Mouse (Mus musculus): ENCODE measurements around the gene Gpr156. TPM values are rescaled to one million over a fixed set of nuclear protein-coding genes. Genes with fewer than 3 reads are reported as not detected.

Gene Gpr156
- polyA plus RNA-seq (2014; fragmentation: Nextera tagmentation; extraction: Ambion mirVana): 0.08 TPM in 1 of 2 replicates, not detected in the other

- Histone ChIP-seq H3K27me3 (replicated peaks; ENCODE audit: control insufficient read depth, insufficient read depth, low read length) (peaks cover 28% of the 10 kb centered on the region), H3K4me2 (peak within 1 kb of the TSS; percentile 73), H3K9ac (ENCODE audit: low read depth, low read length) (peak within 1 kb of the TSS; percentile 34; the same call in 1 of the 2 replicates), H3K9me3 (ENCODE audit: control insufficient read depth, low read length) (no peaks in the 10 kb centered on the region), H3K36me3 (ENCODE audit: control insufficient read depth, insufficient read depth, low read length) (no peaks in the 10 kb centered on the region), H3K4me3 (ENCODE audit: low read depth, low read length) (peak within 1 kb of the TSS; percentile 50), H3K4me1 (replicated peaks; ENCODE audit: control insufficient read depth, insufficient read depth, low read length) (no peaks in the 10 kb centered on the region), H3K27ac (ENCODE audit: low read depth, low read length) (no peak within 1 kb of the TSS)
- WGBS: 5% methylated on average over 53 of the region's 53 CpGs
- DNase-seq (ENCODE audit: low spot score) (peak; percentile 45), ATAC-seq (replicated peaks; ENCODE audit: low FRiP score) (no peak)
These were observed at the start of gene Gpr156 for GRCm38 (mm10) chr16:37916138-37916817. TSS of gene Gpr156 (plus strand) at chr16:37916496.

DNA sequence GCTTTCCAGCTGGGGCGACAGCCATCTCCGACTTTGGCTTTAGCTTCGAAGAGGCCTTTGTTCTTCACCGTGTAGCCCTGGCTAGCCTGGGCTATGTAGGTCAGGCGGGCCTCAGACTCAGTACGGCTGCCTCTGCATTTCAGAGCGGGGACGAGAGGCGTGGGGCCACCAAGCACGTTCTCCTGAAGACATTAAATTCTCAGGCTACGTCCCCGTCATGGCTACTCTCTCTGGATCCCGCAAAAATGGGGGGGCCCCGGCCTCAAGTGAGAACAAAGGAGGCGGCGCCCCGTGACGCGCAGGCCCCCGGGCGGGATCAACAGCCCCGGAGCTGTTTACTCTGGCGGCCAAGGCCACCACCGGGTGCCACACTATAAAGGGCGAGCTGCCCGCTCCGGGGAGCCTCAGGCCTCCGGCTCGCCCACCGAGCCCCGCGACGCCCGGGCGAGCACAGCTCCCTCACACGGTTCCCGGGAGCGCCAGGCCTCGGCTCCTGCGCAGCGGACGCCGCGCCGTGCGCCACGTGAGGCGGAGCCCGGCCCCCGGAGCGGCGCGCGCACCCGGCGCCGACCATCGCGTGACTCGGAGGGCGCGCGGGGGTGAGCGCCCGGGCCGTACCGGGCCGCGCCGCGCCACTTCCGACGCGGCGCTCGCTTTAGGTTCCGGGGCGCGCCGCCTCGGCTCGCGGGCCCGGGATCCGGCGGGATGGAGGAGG, 48.3 kb upstream of the Gpr156 start, which contains the start of gene Lrrc58:
Gene Lrrc58 (plus strand): TSS at position 599 of the 715 bp plus-strand sequence.
- Histone ChIP-seq H3K9ac (ENCODE audit: low read depth, low read length) (peak within 1 kb of the TSS; percentile 97), H3K27me3 (replicated peaks; ENCODE audit: control insufficient read depth, insufficient read depth, low read length) (no peaks in the 10 kb centered on the region), H3K36me3 (ENCODE audit: control insufficient read depth, insufficient read depth, low read length) (no peaks in the 10 kb centered on the region), H3K27ac (ENCODE audit: low read depth, low read length) (peak within 1 kb of the TSS; percentile 96), H3K9me3 (ENCODE audit: control insufficient read depth, low read length) (no peaks in the 10 kb centered on the region), H3K4me2 (peak within 1 kb of the TSS; percentile 84), H3K4me3 (ENCODE audit: low read depth, low read length) (peak within 1 kb of the TSS; percentile 95), H3K4me1 (replicated peaks; ENCODE audit: control insufficient read depth, insufficient read depth, low read length) (peaks cover 21% of the 10 kb centered on the region)
- 1% methylated on average over 85 of the region's 86 CpGs for WGBS
- ATAC-seq (replicated peaks; ENCODE audit: low FRiP score) (peak; percentile 91), DNase-seq (ENCODE audit: low spot score) (peak; percentile 82)

- under 1% methylated on average over 76 of the region's 87 CpGs for WGBS
- ATAC-seq (replicated peaks; ENCODE audit: low FRiP score): peak; percentile 71
These were observed 47.5 kb upstream of the Gpr156 start for GRCm38 (mm10) chr16:37868506-37869469.

GRCm38 (mm10) chr16:37869470-37870231, 46.6 kb upstream of the Gpr156 start:
- H3K27me3 ChIP-seq (replicated peaks; ENCODE audit: control insufficient read depth, insufficient read depth, low read length): no peaks in the 10 kb centered on the region
- ATAC-seq (replicated peaks; ENCODE audit: low FRiP score) (no peak), DNase-seq (ENCODE audit: low spot score) (no peak)
- peak overlapping the region; percentile 84 for H3K4me2 ChIP-seq
- peak overlapping the region; percentile 97 for H3K9ac ChIP-seq (ENCODE audit: low read depth, low read length)
- H3K9me3 ChIP-seq (ENCODE audit: control insufficient read depth, low read length): no peaks in the 10 kb centered on the region
- no peaks in the 10 kb centered on the region for H3K36me3 ChIP-seq (ENCODE audit: control insufficient read depth, insufficient read depth, low read length)
- peaks cover 21% of the 10 kb centered on the region for H3K4me1 ChIP-seq (replicated peaks; ENCODE audit: control insufficient read depth, insufficient read depth, low read length)
- WGBS: 27% methylated on average over 4 of the region's 4 CpGs
- H3K27ac ChIP-seq (ENCODE audit: low read depth, low read length): peak overlapping the region; percentile 96
- H3K4me3 ChIP-seq (ENCODE audit: low read depth, low read length): peak overlapping the region; percentile 95

More at GRCm38 (mm10) chr16:37868506-37869469, 47.5 kb upstream of the Gpr156 start:
- H3K9ac ChIP-seq (ENCODE audit: low read depth, low read length): peak overlapping the region; percentile 97
- peak overlapping the region; percentile 96 for H3K27ac ChIP-seq (ENCODE audit: low read depth, low read length)
- no peaks in the 10 kb centered on the region for H3K9me3 ChIP-seq (ENCODE audit: control insufficient read depth, low read length)
- peak overlapping the region; percentile 95 for H3K4me3 ChIP-seq (ENCODE audit: low read depth, low read length)
- no peaks in the 10 kb centered on the region for H3K36me3 ChIP-seq (ENCODE audit: control insufficient read depth, insufficient read depth, low read length)
- H3K4me2 ChIP-seq: peak overlapping the region; percentile 84
- DNase-seq (ENCODE audit: low spot score): peak; percentile 80
- peaks cover 21% of the 10 kb centered on the region for H3K4me1 ChIP-seq (replicated peaks; ENCODE audit: control insufficient read depth, insufficient read depth, low read length)
- H3K27me3 ChIP-seq (replicated peaks; ENCODE audit: control insufficient read depth, insufficient read depth, low read length): no peaks in the 10 kb centered on the region

DNA sequence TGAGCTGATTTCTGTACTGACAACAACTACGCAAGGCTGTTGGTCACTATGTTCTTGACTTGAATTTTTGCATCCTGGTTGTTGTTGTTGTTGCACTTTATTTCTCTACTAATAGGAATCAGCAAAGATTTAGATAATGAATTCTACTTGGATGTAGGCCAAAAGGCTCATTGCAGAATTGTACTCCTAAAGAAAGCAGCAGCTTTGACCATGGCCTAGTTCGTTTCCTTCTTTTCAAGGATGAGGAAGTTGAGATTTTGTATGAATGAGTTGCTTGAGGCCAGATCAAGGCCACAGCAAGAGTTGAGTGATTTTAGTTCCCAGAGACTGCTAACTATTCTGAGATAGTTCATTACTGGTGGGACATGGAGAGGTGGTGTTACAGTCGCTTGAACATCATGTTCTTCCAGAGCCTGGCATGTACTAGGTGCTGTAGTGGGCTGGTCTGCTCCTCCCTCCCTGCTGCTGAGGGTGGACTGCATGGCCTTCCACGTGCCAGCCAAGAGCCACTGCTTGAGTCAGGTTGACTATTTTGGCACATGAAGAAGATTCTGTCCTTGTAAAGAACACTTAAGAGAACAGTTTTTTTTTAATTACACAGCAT, 45.1 kb upstream of the Gpr156 start:
- WGBS: 82% methylated on average over 4 of the region's 4 CpGs
- Histone ChIP-seq H3K27ac (ENCODE audit: low read depth, low read length) (no peak overlapping the region), H3K36me3 (ENCODE audit: control insufficient read depth, insufficient read depth, low read length) (no peaks in the 10 kb centered on the region), H3K4me2 (peak overlapping the region; percentile 28), H3K9me3 (ENCODE audit: control insufficient read depth, low read length) (no peaks in the 10 kb centered on the region), H3K9ac (ENCODE audit: low read depth, low read length) (no peak overlapping the region), H3K4me1 (replicated peaks; ENCODE audit: control insufficient read depth, insufficient read depth, low read length) (peaks cover 21% of the 10 kb centered on the region), H3K27me3 (replicated peaks; ENCODE audit: control insufficient read depth, insufficient read depth, low read length) (no peaks in the 10 kb centered on the region), H3K4me3 (ENCODE audit: low read depth, low read length) (no peak overlapping the region)
- no peak for DNase-seq (ENCODE audit: low spot score)
- no peak for ATAC-seq (replicated peaks; ENCODE audit: low FRiP score)

DNA sequence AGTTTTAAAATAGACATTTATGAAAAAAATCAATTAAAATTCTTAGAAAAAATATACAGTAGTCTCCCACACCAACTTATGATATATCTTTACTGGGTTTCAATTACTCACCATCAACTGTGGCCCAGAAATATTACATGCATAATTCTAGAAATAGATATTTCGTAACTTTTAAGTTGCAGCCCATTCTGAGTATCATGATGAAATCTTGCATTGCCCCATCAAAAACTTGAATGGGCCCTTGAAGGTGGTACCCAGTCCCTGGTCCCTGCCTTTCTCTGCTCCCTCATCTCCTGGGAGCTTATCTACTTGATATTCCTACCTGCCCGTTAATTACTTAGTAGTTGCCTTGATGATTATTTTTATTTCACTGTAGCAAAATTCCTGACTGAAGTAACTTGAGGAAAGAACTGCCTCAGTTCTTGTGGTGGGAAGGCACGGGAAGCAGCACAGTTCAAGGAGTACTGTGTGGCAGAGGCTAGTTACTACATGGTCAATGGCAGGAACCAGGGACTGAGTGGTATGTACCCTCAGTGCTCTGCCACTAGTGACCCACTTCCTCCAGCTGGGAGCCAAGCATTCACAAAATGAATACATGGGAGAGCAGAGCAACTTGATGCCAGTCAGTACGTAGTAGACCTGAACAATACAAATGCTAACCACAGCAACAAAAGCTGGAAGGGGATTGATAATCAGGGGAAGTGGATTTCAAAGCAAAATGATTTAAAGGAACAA, 41.6 kb upstream of the Gpr156 start:
- Histone ChIP-seq H3K27ac (ENCODE audit: low read depth, low read length) (no peak overlapping the region), H3K4me3 (ENCODE audit: low read depth, low read length) (no peak overlapping the region), H3K4me2 (no peak overlapping the region), H3K27me3 (replicated peaks; ENCODE audit: control insufficient read depth, insufficient read depth, low read length) (no peaks in the 10 kb centered on the region), H3K4me1 (replicated peaks; ENCODE audit: control insufficient read depth, insufficient read depth, low read length) (peaks cover 20% of the 10 kb centered on the region), H3K9me3 (ENCODE audit: control insufficient read depth, low read length) (no peaks in the 10 kb centered on the region), H3K36me3 (ENCODE audit: control insufficient read depth, insufficient read depth, low read length) (peaks cover 13% of the 10 kb centered on the region), H3K9ac (ENCODE audit: low read depth, low read length) (no peak overlapping the region)
- ATAC-seq (replicated peaks; ENCODE audit: low FRiP score): no peak
- no peak for DNase-seq (ENCODE audit: low spot score)
- WGBS: 84% methylated on average over 4 of the region's 4 CpGs

- H3K4me2 ChIP-seq: no peak overlapping the region
- no peak for DNase-seq (ENCODE audit: low spot score)
- no peaks in the 10 kb centered on the region for H3K9me3 ChIP-seq (ENCODE audit: control insufficient read depth, low read length)
- ATAC-seq (replicated peaks; ENCODE audit: low FRiP score): no peak
- H3K9ac ChIP-seq (ENCODE audit: low read depth, low read length): no peak overlapping the region
- H3K36me3 ChIP-seq (ENCODE audit: control insufficient read depth, insufficient read depth, low read length): peaks cover 22% of the 10 kb centered on the region
- 98% methylated on average over 3 of the region's 3 CpGs for WGBS
- peaks cover 8% of the 10 kb centered on the region; the same call in 1 of the 2 replicates for H3K4me1 ChIP-seq (replicated peaks; ENCODE audit: control insufficient read depth, insufficient read depth, low read length)
- no peak overlapping the region for H3K4me3 ChIP-seq (ENCODE audit: low read depth, low read length)
- no peak overlapping the region for H3K27ac ChIP-seq (ENCODE audit: low read depth, low read length)
- no peaks in the 10 kb centered on the region for H3K27me3 ChIP-seq (replicated peaks; ENCODE audit: control insufficient read depth, insufficient read depth, low read length)
These were observed 38.9 kb upstream of the Gpr156 start for GRCm38 (mm10) chr16:37877406-37877805.
